Mouse (Mus musculus) embryonic facial prominence, embryonic 13.5 days (tissue): Measurements from ENCODE around the gene Lpin2. TPM values are rescaled to one million over a fixed set of nuclear protein-coding genes. Genes with fewer than 3 reads are reported as not detected.

Experiments
- ATAC-seq: fragments of 200-750 bp; cut with Nextera tagmentation; 2 replicates; pipeline ENCODE4 v1.8.0; 2017; ENCODE audit warnings: low read depth; ENCODE audit not compliant: insufficient number of reproducible peaks, insufficient read depth, low FRiP score, low TSS enrichment
- H3K27ac ChIP-seq: fragments of 300-500 bp; sonication (generic); 2 replicates; pipeline ENCODE4 v1.5.1; 2015; ENCODE audit warnings: moderate library complexity, mild to moderate bottlenecking, inconsistent platforms
- H3K27me3 ChIP-seq: fragments of 300-500 bp; sonication (generic); 2 replicates; pipeline ENCODE4 v1.6.1; 2015; ENCODE audit warnings: mild to moderate bottlenecking, inconsistent platforms
- H3K36me3 ChIP-seq: fragments of 300-500 bp; sonication (generic); 2 replicates; pipeline ENCODE4 v1.6.1; 2015; ENCODE audit warnings: mild to moderate bottlenecking, inconsistent platforms
- H3K4me1 ChIP-seq: fragments of 300-500 bp; sonication (generic); 2 replicates; pipeline ENCODE4 v1.6.1; 2015; ENCODE audit warnings: inconsistent platforms
- H3K4me2 ChIP-seq: fragments of 300-500 bp; sonication (generic); 2 replicates; pipeline ENCODE4 v1.6.1; 2015; ENCODE audit warnings: moderate library complexity, mild to moderate bottlenecking, inconsistent platforms
- H3K4me3 ChIP-seq: fragments of 300-500 bp; sonication (generic); 2 replicates; pipeline ENCODE4 v1.5.1; 2015; ENCODE audit warnings: mild to moderate bottlenecking, inconsistent platforms
- H3K9ac ChIP-seq: fragments of 300-500 bp; sonication (generic); 2 replicates; pipeline ENCODE4 v1.6.1; 2015; ENCODE audit warnings: mild to moderate bottlenecking, inconsistent platforms
- H3K9me3 ChIP-seq: fragments of 300-500 bp; sonication (generic); 2 replicates; pipeline ENCODE4 v1.6.1; 2016; ENCODE audit warnings: inconsistent platforms
- WGBS: fragments of 180-500 bp; shearing (Covaris S2); methylation state at CpG from one replicate; pipeline ENCODE4 v1.1.7; 2015; ENCODE audit warnings: mixed read lengths; 5-methylcytosine and 5-hydroxymethylcytosine counted together
- polyA plus RNA-seq: library from polyadenylated mRNA; unstranded; fragments of >200 nt; fragmentation: Nextera tagmentation; extraction: Ambion mirVana; gene quantifications from 2 replicates; pipeline ENCODE4 v1.2.1, GENCODE M21; 2015

The Lpin2 gene
- polyA plus RNA-seq, 1 experiment from 2014 or later, result 52.2 TPM

DNA sequence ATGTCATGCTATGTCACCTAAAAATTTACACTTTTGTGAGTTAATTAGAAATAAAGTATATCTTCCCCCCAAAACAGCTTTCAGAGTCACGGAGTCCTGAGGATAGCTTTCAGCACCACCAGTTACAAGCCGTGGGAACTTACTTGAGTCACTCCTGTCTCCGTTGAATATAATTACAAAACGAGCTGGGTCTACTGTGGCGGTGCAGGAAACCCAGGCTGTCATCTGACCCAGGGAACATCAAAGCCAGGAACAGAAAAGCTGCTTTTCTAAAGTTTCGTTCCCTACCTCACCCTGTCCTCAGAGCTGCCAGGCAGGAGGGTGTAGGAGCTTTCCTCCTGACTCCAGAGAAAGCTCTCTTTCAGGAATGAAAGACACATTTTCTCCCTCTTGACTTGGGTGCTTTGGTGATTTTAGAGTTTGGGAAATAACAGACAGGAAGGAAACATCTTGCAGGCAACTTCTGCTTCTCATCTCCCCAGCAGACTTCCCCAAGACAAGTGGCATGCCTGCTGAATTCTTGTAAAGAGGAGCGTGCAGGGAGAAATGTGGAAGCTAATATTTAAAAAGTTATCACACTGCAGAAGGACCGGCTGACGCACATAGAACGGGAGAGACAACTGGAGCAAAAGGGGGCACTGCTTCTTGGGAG is 3.7 kb upstream of the Lpin2 start:
- Histone ChIP-seq H3K27ac (peak overlapping the region; percentile 8; the same call in 1 of the 2 replicates), H3K9ac (no peak overlapping the region), H3K36me3 (no peaks in the 10 kb centered on the region), H3K4me3 (no peak overlapping the region), H3K27me3 (no peaks in the 10 kb centered on the region), H3K9me3 (no peaks in the 10 kb centered on the region), H3K4me1 (peaks cover 17% of the 10 kb centered on the region), H3K4me2 (0 out of 2 replicates have a peak overlapping the region, but pooled peaks have one; percentile 0)
- ATAC-seq, result no peak
- WGBS, result 20% methylated on average over 10 of the region's 10 CpGs

DNA sequence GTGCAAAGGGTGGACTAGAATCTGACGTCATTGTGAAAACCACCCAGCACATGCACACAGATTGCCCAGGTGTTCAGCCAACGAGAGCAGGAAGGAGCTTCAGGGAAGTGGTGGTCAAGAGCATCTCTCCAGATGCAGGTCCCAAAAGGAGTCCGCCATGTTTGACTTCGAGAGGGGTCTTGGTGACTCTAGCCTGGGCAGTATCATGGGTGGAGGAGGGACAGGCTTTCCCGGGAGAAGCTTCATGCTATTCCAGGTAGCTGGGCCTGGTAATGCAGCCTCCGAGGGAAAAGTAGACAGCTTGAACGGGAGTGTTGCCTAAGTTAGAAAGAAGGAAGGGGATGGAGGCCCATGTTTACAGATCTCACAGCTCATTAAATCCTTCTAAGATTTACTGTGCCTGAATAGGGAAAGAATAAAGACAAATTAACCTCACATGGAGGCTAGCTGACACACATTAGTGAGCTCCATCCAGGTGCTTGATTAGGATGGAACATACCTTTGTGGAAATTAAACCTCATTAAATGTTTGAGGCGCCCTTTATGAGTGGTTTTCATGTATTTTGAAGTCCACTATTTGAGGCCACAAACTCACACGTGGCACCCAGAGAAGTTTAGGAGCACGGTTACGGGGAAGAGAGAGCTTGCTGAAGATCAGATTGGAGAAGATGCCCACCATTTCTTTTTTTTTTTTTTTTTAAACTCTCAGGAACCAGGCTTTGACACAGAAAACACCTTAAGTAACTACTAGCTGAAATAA is 2.6 kb upstream of the Lpin2 start:
- Histone ChIP-seq H3K4me3 (no peak overlapping the region), H3K9ac (no peak overlapping the region), H3K4me1 (peaks cover 22% of the 10 kb centered on the region), H3K27me3 (no peaks in the 10 kb centered on the region), H3K27ac (no peak overlapping the region), H3K9me3 (no peaks in the 10 kb centered on the region), H3K36me3 (no peaks in the 10 kb centered on the region), H3K4me2 (no peak overlapping the region)
- WGBS, result 87% methylated on average over 11 of the region's 11 CpGs
- no peak for ATAC-seq

DNA sequence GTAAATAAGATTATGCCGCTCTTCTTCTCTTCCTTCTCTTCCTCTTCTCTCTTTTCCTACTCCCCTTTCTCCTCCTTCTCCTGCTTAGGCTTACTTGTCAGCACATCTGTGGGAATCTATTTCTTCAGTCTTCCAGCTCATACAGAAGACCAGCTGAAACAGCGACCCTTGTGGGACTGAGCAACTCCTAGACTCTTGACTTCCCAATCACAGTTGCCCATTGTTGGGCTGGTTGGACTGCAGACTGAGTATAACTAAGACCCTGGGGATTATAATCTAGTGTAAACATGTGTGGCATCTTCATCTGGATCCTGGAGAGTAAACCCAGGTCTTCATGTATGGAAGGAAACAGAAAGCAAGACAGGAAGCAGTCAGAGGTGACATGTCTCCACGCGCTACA is 1.8 kb upstream of the Lpin2 start:
- H3K4me2 ChIP-seq, result no peak overlapping the region
- H3K9me3 ChIP-seq, result no peaks in the 10 kb centered on the region
- H3K36me3 ChIP-seq, result no peaks in the 10 kb centered on the region
- no peak overlapping the region for H3K4me3 ChIP-seq
- 95% methylated on average over 4 of the region's 4 CpGs for WGBS
- no peak for ATAC-seq
- no peak overlapping the region for H3K9ac ChIP-seq
- no peaks in the 10 kb centered on the region for H3K27me3 ChIP-seq
- H3K4me1 ChIP-seq, result peaks cover 31% of the 10 kb centered on the region
- no peak overlapping the region for H3K27ac ChIP-seq

DNA sequence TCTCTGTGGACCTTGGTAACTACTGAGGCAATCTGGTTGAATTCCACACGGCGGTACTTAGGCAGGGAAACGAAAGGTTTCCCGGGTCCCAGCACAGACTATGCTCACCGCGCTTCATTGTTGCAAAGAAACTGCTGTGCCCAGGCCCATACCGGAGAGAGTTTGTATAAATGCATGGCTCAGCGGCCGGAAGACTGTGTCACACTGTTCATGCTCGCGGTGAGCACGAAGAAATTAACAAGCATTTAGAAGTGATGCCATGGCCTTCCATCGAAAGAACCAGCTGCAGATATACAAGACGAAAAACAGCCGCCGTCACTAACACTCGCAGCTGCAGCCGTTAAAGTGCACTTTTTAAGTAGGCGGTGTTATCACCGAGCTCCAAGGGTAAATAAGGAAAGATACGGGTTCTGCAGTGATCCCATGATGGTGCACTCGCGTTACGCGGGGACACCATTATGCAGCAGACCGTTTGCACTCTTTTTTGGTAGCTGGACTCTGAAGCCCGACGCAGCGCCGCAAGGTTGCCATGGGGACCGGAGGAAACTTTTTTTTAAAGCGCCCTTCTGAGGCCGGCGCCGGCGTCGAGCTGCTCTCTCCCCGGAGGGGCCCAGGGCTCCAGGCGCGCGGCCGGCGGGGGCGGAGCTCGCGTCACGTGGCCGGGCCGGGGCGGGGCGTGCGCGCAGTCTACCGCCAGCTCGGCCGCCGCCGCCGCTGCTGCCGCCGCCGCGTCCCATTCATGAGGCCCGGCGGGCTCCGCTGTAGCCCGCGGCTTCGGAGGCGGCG is 704 bp downstream of the Lpin2 start:
- H3K27ac ChIP-seq, result peak overlapping the region; percentile 94
- H3K27me3 ChIP-seq, result no peaks in the 10 kb centered on the region
- H3K4me1 ChIP-seq, result peaks cover 41% of the 10 kb centered on the region
- H3K9ac ChIP-seq, result peak overlapping the region; percentile 97
- H3K4me2 ChIP-seq, result peak overlapping the region; percentile 90
- H3K36me3 ChIP-seq, result no peaks in the 10 kb centered on the region
- no peaks in the 10 kb centered on the region for H3K9me3 ChIP-seq
- ATAC-seq, result peak; percentile 96
- under 1% methylated on average over 71 of the region's 71 CpGs for WGBS
- H3K4me3 ChIP-seq, result peak overlapping the region; percentile 91

DNA sequence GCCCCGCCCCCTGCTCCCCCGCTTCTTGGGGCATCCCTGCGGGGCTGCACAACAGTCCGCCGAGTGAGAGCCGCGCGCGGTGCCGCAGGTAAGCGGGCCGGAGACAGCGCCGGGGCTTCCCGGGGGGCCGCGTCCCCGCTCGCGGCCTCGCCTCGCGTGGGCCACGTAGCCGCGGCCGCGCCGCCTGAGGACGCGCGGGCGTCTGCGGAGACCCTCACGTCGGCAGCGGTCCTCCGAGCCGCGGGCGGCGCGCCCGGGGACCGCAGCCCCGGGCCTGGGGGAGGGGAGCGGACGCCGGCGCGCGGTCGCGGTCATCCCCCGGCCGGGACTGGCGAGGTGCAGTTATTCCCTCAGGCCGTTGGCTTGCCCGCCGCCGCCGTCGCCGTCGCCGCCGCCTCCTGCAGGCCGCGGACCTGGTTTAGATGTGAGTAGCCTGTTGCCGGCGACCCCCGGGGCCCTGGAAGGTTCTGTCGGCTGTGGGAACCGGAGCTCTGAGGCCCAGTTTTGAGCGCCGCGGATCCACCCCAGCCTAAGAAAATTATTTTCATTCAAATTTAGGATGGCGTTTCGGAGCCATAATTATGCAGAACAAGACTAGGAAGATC is 1.4 kb downstream of the Lpin2 start:
- Histone ChIP-seq H3K4me3 (peak overlapping the region; percentile 91), H3K4me2 (peak overlapping the region; percentile 90), H3K9me3 (no peaks in the 10 kb centered on the region), H3K36me3 (no peaks in the 10 kb centered on the region), H3K27ac (peak overlapping the region; percentile 94), H3K27me3 (no peaks in the 10 kb centered on the region), H3K4me1 (peaks cover 38% of the 10 kb centered on the region), H3K9ac (peak overlapping the region; percentile 97)
- under 1% methylated on average over 73 of the region's 79 CpGs for WGBS
- no peak for ATAC-seq

DNA sequence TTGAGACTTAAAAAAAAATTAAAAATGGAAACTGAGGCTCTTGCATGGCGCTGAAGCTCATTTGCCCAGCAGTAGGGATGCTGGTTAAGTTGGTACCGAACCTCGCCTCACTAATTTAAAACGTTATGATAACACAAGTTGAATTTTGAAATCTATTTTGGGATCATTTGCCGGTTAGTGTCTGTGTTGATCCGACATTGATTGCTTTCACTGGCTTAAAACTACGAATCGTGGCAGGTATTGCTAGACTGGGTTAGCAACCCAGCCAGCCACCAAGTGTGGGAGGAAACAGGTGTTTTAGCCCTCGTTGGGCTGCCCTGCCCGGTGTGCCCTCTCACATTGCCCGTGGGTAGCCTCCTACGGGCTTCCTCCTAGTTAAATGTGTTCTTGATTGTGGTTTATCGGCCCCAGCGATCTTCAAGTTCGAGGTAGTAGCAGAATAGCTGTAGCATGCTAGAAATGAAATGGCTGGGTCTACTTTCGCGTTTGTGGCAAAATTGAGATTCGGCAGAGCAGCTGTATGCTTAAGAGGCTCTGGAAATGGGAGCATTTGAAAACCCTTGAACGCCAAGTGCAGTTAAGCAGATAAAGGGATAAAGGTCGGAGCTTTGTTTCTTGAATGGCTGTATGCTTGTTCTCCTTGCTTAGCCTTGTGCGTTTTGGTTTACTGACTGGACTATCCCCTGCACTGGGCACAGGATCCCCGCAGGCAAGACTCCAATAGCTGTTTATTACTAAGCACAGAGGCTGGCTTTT is 2.2 kb downstream of the Lpin2 start:
- Histone ChIP-seq H3K4me2 (peak overlapping the region; percentile 90), H3K27ac (peak overlapping the region; percentile 94), H3K9ac (peak overlapping the region; percentile 97), H3K4me3 (peak overlapping the region; percentile 91), H3K36me3 (no peaks in the 10 kb centered on the region), H3K4me1 (peaks cover 32% of the 10 kb centered on the region), H3K27me3 (no peaks in the 10 kb centered on the region), H3K9me3 (no peaks in the 10 kb centered on the region)
- ATAC-seq, result no peak
- 5% methylated on average over 22 of the region's 22 CpGs for whole genome bisulfite sequencing

DNA sequence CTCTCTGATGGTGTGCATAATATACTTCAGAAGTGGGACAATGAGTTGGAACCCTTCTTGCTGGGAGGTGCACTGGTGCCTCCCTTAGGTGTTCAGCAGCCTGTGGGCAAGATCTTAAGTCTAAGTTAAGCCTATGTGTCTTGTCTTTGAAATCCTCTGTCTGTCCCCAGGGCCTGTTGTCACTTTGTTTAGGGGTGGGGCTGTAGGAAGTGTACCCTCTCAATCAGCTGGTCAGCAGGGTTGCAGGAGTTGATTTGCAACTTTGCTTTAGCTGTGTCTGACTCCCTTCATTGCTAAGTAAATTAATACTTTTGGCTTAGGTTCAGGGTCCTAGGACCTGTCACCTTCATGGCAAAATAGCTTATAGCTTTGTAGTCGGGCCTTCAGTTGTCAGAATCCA is 3.0 kb downstream of the Lpin2 start:
- no peak for ATAC-seq
- WGBS, result 60% methylated on average over 1 of the region's 1 CpGs

DNA sequence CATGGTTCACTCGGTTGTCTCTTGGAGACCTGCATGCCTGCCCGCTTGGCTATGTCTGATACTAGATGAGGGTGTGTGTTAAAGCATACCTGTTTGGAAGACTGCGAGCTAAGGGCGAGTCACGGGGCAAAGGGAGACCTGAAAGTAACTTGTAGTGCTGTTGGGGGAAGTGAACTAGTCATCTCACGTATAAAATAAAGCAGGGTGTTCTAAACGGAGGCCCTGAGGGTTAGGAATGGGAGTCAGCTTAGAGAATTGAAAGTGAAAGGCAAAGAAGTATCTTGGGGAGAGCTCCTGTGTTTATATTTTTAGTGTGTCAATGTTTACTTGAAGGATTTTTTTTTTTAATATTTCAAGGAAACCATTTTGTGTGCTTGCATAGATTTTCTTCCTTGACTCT is 8.2 kb downstream of the Lpin2 start:
- WGBS, result 87% methylated on average over 7 of the region's 7 CpGs
- no peaks in the 10 kb centered on the region for H3K27me3 ChIP-seq
- peaks cover 28% of the 10 kb centered on the region for H3K4me1 ChIP-seq
- no peak overlapping the region for H3K4me2 ChIP-seq
- ATAC-seq, result no peak
- no peak overlapping the region for H3K9ac ChIP-seq
- no peak overlapping the region for H3K27ac ChIP-seq
- H3K4me3 ChIP-seq, result no peak overlapping the region
- H3K36me3 ChIP-seq, result no peaks in the 10 kb centered on the region
- 0 out of 2 replicates have a peak, but pooled peaks cover 8% of the 10 kb centered on the region for H3K9me3 ChIP-seq

More for the DNA sequence above, 3.0 kb downstream of the Lpin2 start:
- Histone ChIP-seq H3K4me2 (peak overlapping the region; percentile 90), H3K4me3 (peak overlapping the region; percentile 91), H3K9me3 (no peaks in the 10 kb centered on the region), H3K27me3 (no peaks in the 10 kb centered on the region), H3K4me1 (peaks cover 35% of the 10 kb centered on the region), H3K36me3 (no peaks in the 10 kb centered on the region), H3K27ac (no peak overlapping the region), H3K9ac (peak overlapping the region; percentile 97)

DNA sequence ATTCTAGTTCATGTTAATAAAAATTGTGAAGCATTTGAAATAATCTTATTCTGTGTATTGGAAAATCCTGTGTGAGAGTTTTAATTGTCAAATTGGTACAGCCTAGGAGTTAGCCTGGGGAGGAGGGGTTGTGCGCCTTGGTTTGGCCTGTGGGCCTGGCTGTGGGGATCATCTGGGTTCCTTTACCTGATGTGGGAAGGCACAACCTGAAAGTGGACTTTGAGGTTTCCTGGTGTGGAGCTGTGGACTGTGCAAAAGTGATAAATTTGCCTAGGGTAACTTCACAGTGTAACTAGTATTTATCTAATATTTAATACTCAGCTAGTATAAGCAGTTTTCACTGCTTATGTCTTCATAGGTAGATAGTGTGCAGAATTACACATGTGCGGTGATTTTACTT is 8.7 kb downstream of the Lpin2 start:
- no peaks in the 10 kb centered on the region for H3K27me3 ChIP-seq
- peaks cover 31% of the 10 kb centered on the region for H3K4me1 ChIP-seq
- 99% methylated on average over 2 of the region's 2 CpGs for WGBS
- H3K27ac ChIP-seq, result no peak overlapping the region
- 0 out of 2 replicates have a peak, but pooled peaks cover 8% of the 10 kb centered on the region for H3K9me3 ChIP-seq
- no peaks in the 10 kb centered on the region for H3K36me3 ChIP-seq
- no peak for ATAC-seq
- H3K9ac ChIP-seq, result no peak overlapping the region
- H3K4me3 ChIP-seq, result no peak overlapping the region
- H3K4me2 ChIP-seq, result no peak overlapping the region

DNA sequence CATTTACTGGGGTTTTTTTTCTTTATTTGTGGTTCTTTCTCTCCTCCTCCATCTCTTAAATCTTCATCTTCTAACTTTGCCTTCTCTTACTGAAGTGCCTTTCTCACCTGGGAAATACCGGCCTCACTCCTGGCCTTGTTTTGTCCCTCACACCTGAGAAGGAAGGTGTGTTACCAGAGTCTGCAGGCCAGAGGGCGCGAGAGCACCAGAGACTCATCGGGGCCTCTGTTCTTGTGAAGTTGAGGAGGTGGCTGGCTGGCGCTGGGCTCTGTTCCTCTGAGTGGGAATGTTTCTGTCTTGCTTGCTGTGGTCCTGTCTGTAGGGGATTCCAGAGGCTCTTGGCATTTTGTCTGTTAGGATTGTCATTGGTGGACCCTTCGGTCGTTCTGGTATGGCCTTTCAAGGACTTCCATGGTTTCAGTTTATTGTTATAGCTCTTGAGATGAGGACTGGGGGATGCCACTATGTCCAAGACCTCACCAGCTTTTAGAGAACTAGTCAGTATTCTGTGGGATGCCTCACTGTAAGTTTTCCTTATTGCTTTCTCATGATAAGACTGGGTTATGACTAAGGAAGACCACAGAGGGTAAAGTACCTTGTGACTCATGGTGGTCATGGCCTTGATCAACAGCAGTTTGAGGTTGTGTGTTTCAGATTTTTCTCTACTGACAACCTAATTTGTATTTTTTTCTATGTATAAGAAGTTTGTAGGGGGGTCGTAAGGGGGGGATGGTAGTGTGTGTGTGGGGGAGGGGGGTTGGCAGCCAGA is 9.5 kb downstream of the Lpin2 start:
- no peak for ATAC-seq
- no peak overlapping the region for H3K9ac ChIP-seq
- H3K4me3 ChIP-seq, result no peak overlapping the region
- H3K27me3 ChIP-seq, result no peaks in the 10 kb centered on the region
- H3K9me3 ChIP-seq, result 0 out of 2 replicates have a peak, but pooled peaks cover 8% of the 10 kb centered on the region
- peak overlapping the region; percentile 1; the same call in 1 of the 2 replicates for H3K27ac ChIP-seq
- peaks cover 39% of the 10 kb centered on the region for H3K4me1 ChIP-seq
- H3K36me3 ChIP-seq, result no peaks in the 10 kb centered on the region
- no peak overlapping the region for H3K4me2 ChIP-seq
- 78% methylated on average over 8 of the region's 8 CpGs for WGBS
